Mouse (Mus musculus) hindbrain, embryonic 11.5 days (tissue): ENCODE results near the gene Xrcc1. TPM values are rescaled to one million over a fixed set of nuclear protein-coding genes. Genes with fewer than 3 reads are reported as not detected.
A peak's percentile ranks its signal among the peaks of the same experiment; 100 is the strongest.

Source experiments
- ATAC-seq: fragments of 200-750 bp; cut with Nextera tagmentation; 2 replicates; pipeline ENCODE4 v1.8.0; 2017; ENCODE audit warnings: mild to moderate bottlenecking, moderate TSS enrichment, moderate library complexity; ENCODE audit not compliant: low FRiP score
- DNase-seq: peaks from one replicate; pipeline ENCODE4 v3.0.0-alpha.2; 2015; ENCODE audit warnings: low spot score
- H3K27ac ChIP-seq: fragments of 300-500 bp; sonication (generic); 2 replicates; pipeline ENCODE4 v1.5.1; 2014; ENCODE audit warnings: mild to moderate bottlenecking, low read depth, low read length
- H3K27me3 ChIP-seq: fragments of 300-500 bp; sonication (generic); 2 replicates; pipeline ENCODE4 v1.6.1; 2014; ENCODE audit warnings: mild to moderate bottlenecking, low read length, moderate library complexity, mixed read lengths; ENCODE audit not compliant: control insufficient read depth, insufficient read depth
- H3K36me3 ChIP-seq: fragments of 300-500 bp; sonication (generic); 2 replicates; pipeline ENCODE4 v1.6.1; 2014; ENCODE audit warnings: mild to moderate bottlenecking, low read length, moderate library complexity, mixed read lengths; ENCODE audit not compliant: control insufficient read depth, insufficient read depth
- H3K4me1 ChIP-seq: fragments of 300-500 bp; sonication (generic); replicated peaks from 2 replicates; pipeline ENCODE4 v1.6.1; 2014; ENCODE audit warnings: low read length, mixed read lengths; ENCODE audit not compliant: control insufficient read depth, insufficient read depth
- H3K4me2 ChIP-seq: fragments of 300-500 bp; sonication (generic); replicated peaks from 2 replicates; pipeline ENCODE4 v1.6.1; 2014; ENCODE audit warnings: mild to moderate bottlenecking, low read depth, low read length
- H3K4me3 ChIP-seq: fragments of 300-500 bp; sonication (generic); 2 replicates; pipeline ENCODE4 v1.5.1; 2014; ENCODE audit warnings: low read depth, low read length
- H3K9ac ChIP-seq: fragments of 300-500 bp; sonication (generic); 2 replicates; pipeline ENCODE4 v1.6.1; 2014; ENCODE audit warnings: low read depth, low read length
- H3K9me3 ChIP-seq: fragments of 300-500 bp; sonication (generic); 2 replicates; pipeline ENCODE4 v1.6.1; 2016; ENCODE audit warnings: low read length; ENCODE audit not compliant: control insufficient read depth
- WGBS: fragments of 180-500 bp; shearing (Covaris S2); extraction: QIAGEN DNeasy Blood & Tissue Kit; methylation state at CpG from one replicate; pipeline ENCODE4 v1.1.7; 2014; 5-methylcytosine and 5-hydroxymethylcytosine counted together
- polyA plus RNA-seq: library from polyadenylated mRNA; unstranded; fragments of >200 nt; fragmentation: Nextera tagmentation; extraction: Ambion mirVana; gene quantifications from 2 replicates; pipeline ENCODE4 v1.2.1, GENCODE M21; 2014

Xrcc1 gene
- polyA plus RNA-seq, 1 experiment from 2014 or later, result 78.0 TPM

- Histone ChIP-seq H3K4me1 (no peaks in the 10 kb centered on the region), H3K4me2 (peak overlapping the region; percentile 74), H3K4me3 (peak overlapping the region; percentile 40), H3K9me3 (no peaks in the 10 kb centered on the region), H3K36me3 (no peaks in the 10 kb centered on the region), H3K9ac (peak overlapping the region; percentile 59; the same call in 1 of the 2 replicates), H3K27ac (no peak overlapping the region), H3K27me3 (peaks cover 26% of the 10 kb centered on the region)
- 3% methylated on average over 8 of the region's 8 CpGs for WGBS
- ATAC-seq, result peak; percentile 58
- DNase-seq, result no peak
Observed at GRCm38 (mm10) chr7:24586828-24587227, 40.7 kb downstream of the Xrcc1 start.

DNA sequence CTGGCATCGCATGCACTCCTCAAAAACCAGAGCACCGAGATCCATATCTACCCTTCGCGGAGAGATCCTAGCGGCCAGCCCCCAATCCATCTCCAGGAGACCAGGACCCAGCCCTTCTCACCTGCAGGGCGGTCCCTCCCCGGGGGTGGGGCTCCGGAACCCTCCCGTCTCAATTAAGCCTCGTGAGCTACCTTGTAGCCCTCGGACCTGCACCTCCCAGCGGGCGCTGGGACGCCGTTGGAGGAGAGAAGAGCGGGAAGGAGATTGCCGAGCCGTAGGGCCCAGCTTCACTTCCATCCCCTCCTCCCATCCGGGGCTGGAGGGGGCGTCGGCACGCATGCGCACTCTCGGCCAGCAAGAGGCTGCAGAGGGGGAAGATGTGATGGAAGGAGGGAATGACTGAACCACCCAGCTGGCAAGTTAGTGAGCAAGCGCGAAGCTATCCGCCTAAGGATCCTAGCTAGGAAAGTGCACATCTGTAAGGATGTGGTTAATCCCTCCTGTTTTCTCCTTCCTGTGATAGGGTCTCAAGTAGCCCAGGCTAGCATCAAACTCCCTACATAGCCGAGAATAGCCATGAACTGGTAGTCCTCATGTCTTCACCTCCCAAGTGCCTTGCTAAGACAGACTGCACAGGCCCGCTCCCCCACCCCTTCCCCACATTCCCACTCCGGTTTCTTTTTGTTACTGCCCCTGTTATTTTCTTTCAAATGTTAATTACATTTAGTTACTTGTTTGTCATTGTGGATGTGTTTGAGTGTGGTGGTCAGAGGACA, 41.4 kb downstream of the Xrcc1 start, which contains the start of the genes Ethe1 and Zfp575:
Gene Ethe1 (plus strand): TSS at position 214 of the 776 bp plus-strand sequence.
Gene Zfp575 (minus strand): TSS at position 312 of the 776 bp plus-strand sequence.
- H3K36me3 ChIP-seq, result no peaks in the 10 kb centered on the region
- H3K9me3 ChIP-seq, result no peaks in the 10 kb centered on the region
- H3K4me1 ChIP-seq, result no peaks in the 10 kb centered on the region
- WGBS, result 8% methylated on average over 26 of the region's 30 CpGs
- H3K4me3 ChIP-seq, result peak within 1 kb of the TSS; percentile 40
- H3K27ac ChIP-seq, result no peak within 1 kb of the TSS
- peak within 1 kb of the TSS; percentile 74 for H3K4me2 ChIP-seq
- DNase-seq (peak; percentile 83), ATAC-seq (peak; percentile 61)
- peaks cover 26% of the 10 kb centered on the region for H3K27me3 ChIP-seq
- peak within 1 kb of the TSS; percentile 59; the same call in 1 of the 2 replicates for H3K9ac ChIP-seq

- Histone ChIP-seq H3K27me3 (peaks cover 26% of the 10 kb centered on the region), H3K36me3 (no peaks in the 10 kb centered on the region), H3K27ac (no peak overlapping the region), H3K4me1 (no peaks in the 10 kb centered on the region), H3K9ac (no peak overlapping the region), H3K9me3 (no peaks in the 10 kb centered on the region), H3K4me2 (no peak overlapping the region), H3K4me3 (no peak overlapping the region)
- ATAC-seq (no peak), DNase-seq (no peak)
- 91% methylated on average over 13 of the region's 13 CpGs for WGBS
Observed at GRCm38 (mm10) chr7:24588336-24588735, 42.2 kb downstream of the Xrcc1 start.

GRCm38 (mm10) chr7:24591735-24592134, 45.6 kb downstream of the Xrcc1 start:
- H3K4me2 ChIP-seq, result no peak overlapping the region
- H3K4me3 ChIP-seq, result no peak overlapping the region
- WGBS, result 79% methylated on average over 5 of the region's 5 CpGs
- H3K4me1 ChIP-seq, result 0 out of 2 replicates have a peak, but pooled peaks cover 3% of the 10 kb centered on the region
- no peaks in the 10 kb centered on the region for H3K9me3 ChIP-seq
- H3K27me3 ChIP-seq, result peaks cover 7% of the 10 kb centered on the region; the same call in 1 of the 2 replicates
- ATAC-seq, result no peak
- H3K36me3 ChIP-seq, result no peaks in the 10 kb centered on the region
- no peak overlapping the region for H3K27ac ChIP-seq
- DNase-seq, result no peak
- H3K9ac ChIP-seq, result no peak overlapping the region

DNA sequence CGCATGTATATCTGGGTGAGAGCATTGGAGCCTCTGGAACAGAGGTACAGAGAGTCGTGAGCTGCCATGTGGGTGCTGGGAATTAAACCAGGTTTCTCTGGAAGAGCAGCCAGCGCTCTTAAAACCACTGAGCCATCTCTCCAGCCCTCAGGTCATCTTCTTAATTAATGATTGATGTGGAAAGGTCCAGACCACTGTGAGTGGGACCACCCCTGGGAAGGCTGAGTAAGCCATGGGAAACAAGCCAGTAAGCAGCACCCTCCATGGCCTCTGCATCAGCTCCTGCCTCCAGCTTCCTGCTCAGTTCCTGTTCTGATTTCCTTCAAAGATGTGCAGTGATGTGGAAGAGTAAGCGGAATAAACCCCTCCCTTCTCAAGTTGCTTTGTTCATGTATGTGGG, 46.1 kb downstream of the Xrcc1 start:
- 74% methylated on average over 4 of the region's 4 CpGs for WGBS
- no peak overlapping the region for H3K4me3 ChIP-seq

DNA sequence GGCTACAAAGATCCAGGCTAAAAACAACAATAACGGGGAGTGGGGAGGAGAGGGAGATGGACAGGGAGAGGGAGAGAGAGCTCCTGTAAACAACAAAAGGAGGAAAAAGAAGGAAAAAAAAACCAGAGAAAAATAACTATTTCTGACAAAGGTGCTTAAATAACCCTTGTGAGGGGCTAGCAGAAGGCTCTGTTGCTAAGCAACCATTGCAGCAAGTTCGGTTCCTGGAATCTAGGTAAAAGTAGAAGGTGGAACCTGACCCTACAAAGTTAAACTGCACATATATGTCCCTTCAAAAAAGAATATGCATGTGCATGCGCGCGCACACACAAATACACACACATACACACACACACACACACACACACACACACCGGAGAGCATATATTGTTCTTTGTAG, 46.7 kb downstream of the Xrcc1 start:
- no peak overlapping the region for H3K27ac ChIP-seq
- peaks cover 4% of the 10 kb centered on the region; the same call in 1 of the 2 replicates for H3K27me3 ChIP-seq
- no peaks in the 10 kb centered on the region for H3K36me3 ChIP-seq
- H3K4me3 ChIP-seq, result no peak overlapping the region
- 83% methylated on average over 6 of the region's 6 CpGs for WGBS
- H3K9me3 ChIP-seq, result no peaks in the 10 kb centered on the region
- DNase-seq (no peak), ATAC-seq (no peak)
- H3K4me1 ChIP-seq, result 0 out of 2 replicates have a peak, but pooled peaks cover 3% of the 10 kb centered on the region
- no peak overlapping the region for H3K4me2 ChIP-seq
- no peak overlapping the region for H3K9ac ChIP-seq

More for the DNA sequence above, 46.1 kb downstream of the Xrcc1 start:
- H3K9me3 ChIP-seq, result no peaks in the 10 kb centered on the region
- DNase-seq (no peak), ATAC-seq (no peak)
- peaks cover 4% of the 10 kb centered on the region; the same call in 1 of the 2 replicates for H3K27me3 ChIP-seq
- no peaks in the 10 kb centered on the region for H3K36me3 ChIP-seq
- H3K27ac ChIP-seq, result no peak overlapping the region
- 0 out of 2 replicates have a peak, but pooled peaks cover 3% of the 10 kb centered on the region for H3K4me1 ChIP-seq
- no peak overlapping the region for H3K9ac ChIP-seq
- no peak overlapping the region for H3K4me2 ChIP-seq

DNA sequence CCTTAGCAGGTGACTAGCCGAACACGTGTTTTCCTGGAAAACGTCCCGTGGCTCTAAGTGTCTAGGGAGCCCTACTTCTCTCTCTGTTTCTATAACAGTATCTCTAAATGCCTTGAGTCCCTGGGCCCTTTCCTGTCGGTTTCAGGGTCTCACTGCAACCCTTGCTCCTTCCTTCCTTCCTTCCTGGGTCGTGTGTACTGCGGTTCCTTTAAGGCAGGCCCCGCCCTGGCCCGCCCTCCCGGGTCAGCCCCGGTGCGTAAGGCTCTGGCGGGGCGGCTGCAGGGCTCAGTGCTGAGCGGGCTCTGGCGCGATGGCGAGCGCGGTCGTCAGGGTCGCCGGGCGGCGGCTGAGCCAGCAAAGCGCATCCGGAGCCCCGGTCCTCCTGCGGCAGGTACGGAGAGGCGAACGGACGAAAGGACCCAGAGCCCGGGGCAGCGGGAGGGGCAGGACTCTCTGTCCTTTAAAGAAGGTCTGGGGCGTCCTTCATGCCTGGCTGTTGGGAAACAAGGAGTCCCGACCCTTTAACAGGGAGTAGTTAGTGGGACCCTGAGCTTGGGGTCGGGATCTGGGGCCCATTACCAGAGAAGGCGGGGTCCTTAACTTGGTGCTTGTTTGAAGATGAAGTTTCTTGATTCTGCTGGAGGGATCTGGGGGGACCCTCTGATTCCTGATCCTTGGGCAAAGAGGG, 47.7 kb downstream of the Xrcc1 start:
- DNase-seq, result peak; percentile 83
- 0 out of 2 replicates have a peak, but pooled peaks cover 3% of the 10 kb centered on the region for H3K4me1 ChIP-seq
- no peaks in the 10 kb centered on the region for H3K9me3 ChIP-seq
- peak overlapping the region; percentile 59 for H3K4me2 ChIP-seq
- peak; percentile 94 for ATAC-seq
- H3K27me3 ChIP-seq, result peaks cover 4% of the 10 kb centered on the region; the same call in 1 of the 2 replicates
- peak overlapping the region; percentile 68 for H3K9ac ChIP-seq
- H3K36me3 ChIP-seq, result no peaks in the 10 kb centered on the region
- WGBS, result 5% methylated on average over 28 of the region's 39 CpGs
- H3K27ac ChIP-seq, result no peak overlapping the region
- H3K4me3 ChIP-seq, result peak overlapping the region; percentile 48

GRCm38 (mm10) chr7:24594309-24594803, 48.3 kb downstream of the Xrcc1 start:
- peak; percentile 39 for DNase-seq
- ATAC-seq, result peak; percentile 14; the same call in 1 of the 2 replicates

More at GRCm38 (mm10) chr7:24594309-24594803, 48.3 kb downstream of the Xrcc1 start:
- H3K9ac ChIP-seq, result peak overlapping the region; percentile 68; the same call in 1 of the 2 replicates
- H3K27ac ChIP-seq, result no peak overlapping the region
- 0 out of 2 replicates have a peak, but pooled peaks cover 3% of the 10 kb centered on the region for H3K4me1 ChIP-seq
- no peaks in the 10 kb centered on the region for H3K9me3 ChIP-seq
- H3K4me2 ChIP-seq, result peak overlapping the region; percentile 59
- 2% methylated on average over 13 of the region's 13 CpGs for WGBS
- H3K4me3 ChIP-seq, result peak overlapping the region; percentile 48
- H3K27me3 ChIP-seq, result peaks cover 4% of the 10 kb centered on the region; the same call in 1 of the 2 replicates
- H3K36me3 ChIP-seq, result no peaks in the 10 kb centered on the region
